Mouse (Mus musculus): Measurements from ENCODE around the gene Gm8246.
"Not testable (repeated sequence)": the region's sequence is repeated elsewhere in the genome, so short reads cannot be mapped to it uniquely, and the experiment has no call there.

The Gm8246 gene

DNA sequence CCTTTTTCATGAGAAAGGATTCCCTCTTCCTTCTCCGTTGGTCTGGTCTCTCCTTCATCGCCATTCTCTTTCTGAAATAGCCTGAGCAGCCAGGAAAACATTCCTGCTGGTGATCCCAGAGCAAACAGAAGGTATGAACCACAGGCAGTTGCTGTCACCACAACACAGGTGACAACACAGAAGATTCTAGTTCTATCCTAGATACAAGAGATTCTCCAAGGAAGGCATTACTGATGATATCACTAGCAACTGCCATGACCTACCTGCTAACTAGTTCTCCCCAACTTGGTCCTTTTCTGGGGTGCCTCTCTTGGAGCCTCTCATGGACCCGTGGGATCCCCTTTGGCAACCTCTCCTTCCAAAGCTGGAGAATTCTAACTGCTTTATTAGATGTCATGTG is at the start of gene Gm8246:
Gene Gm8246 (minus strand): TSS at position 101 of the 400 bp plus-strand sequence.
- not testable (repeated sequence) for DNase-seq

DNA sequence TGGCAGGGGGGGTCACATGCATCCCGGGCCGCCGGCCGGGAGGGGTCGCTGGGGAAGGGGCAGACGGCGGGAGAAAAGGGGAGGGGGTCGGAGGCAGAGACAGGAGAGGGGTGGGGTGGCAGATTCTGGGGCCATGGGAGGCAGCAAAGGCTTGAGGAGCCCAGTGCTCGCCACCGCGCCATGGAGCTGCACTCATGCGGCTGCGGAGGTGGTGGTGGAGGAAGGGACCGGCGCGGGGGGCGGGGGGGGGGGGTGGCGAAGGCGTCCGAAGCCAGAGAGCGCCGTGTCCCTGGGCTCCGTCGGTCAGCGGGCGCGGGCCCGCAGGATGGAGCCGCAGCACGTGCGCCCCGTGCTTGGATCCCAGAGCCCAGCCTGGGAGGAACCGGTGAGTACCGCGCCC is 23.7 kb upstream of the Gm8246 start, which contains the start of gene Gm3488:
Gene Gm3488 (plus strand): TSS at position 301 of the 400 bp plus-strand sequence.
- not testable (repeated sequence) for DNase-seq

- DNase-seq = not testable (repeated sequence)
Measured at GRCm38 (mm10) chr14:5483907-5484306, 6.3 kb upstream of the Gm8246 start, which contains the start of gene Gm3187. Gene Gm3187 (plus strand): TSS chr14:5484207.

GRCm38 (mm10) chr14:5460469-5460868 is 17.2 kb downstream of the Gm8246 start:
- not testable (repeated sequence) for DNase-seq

DNA sequence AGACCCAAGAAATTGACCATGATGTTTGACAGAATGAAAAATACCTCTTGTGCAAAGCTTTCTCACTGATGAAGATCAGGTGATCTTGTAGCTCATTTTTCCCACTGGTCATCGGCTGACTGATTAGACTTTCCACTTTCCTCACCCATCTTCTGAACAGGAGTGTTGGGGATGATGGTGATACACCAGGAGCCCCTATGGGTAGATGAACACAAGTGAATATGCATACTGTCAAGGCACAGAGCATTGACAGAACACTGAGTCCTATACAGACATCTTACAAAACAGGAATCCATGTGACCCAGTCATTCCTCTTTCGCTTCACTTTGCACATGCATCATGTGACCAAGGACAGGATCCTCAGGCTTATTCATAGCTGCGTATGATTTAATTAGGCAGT is 22.3 kb downstream of the Gm8246 start, which contains the start of gene Gm3194:
Gene Gm3194 (minus strand): TSS at position 101 of the 400 bp plus-strand sequence.
- not testable (repeated sequence) for DNase-seq

Measured in cerebellum, postnatal 14 days (tissue).